Mouse (Mus musculus) CH12.LX (cell line): ENCODE measurements around the gene Ccdc141. TPM values are rescaled to one million over a fixed set of nuclear protein-coding genes. Genes with fewer than 3 reads are reported as not detected.

ENCODE experiments used
- DNase-seq: peaks from one replicate; pipeline ENCODE4 v3.0.0-alpha.2; 2013; ENCODE audit errors: extremely low read depth
- H3K27ac ChIP-seq: 2 replicates; pipeline ENCODE4 v1.5.1; 2012; ENCODE audit warnings: low read depth, mild to moderate bottlenecking, control low read depth, moderate library complexity; ENCODE audit not compliant: insufficient read depth
- H3K27me3 ChIP-seq: replicated peaks from 2 replicates; pipeline ENCODE3; 2012; ENCODE audit warnings: inconsistent platforms
- H3K36me3 ChIP-seq, 2 experiments: replicated peaks in 1 of 2; 2 replicates each; pipeline versions ENCODE3 to v1.6.1; 2012; ENCODE audit warnings: inconsistent platforms in 1 of 2, low read length in 1 of 2, mild to moderate bottlenecking in 1 of 2, mixed read lengths in 1 of 2, moderate library complexity in 1 of 2; ENCODE audit not compliant: control insufficient read depth in 1 of 2, insufficient read depth in 1 of 2
- H3K4me1 ChIP-seq, 2 experiments: 2 replicates each; pipeline ENCODE4 v1.6.1; 2012; ENCODE audit warnings: inconsistent platforms in 1 of 2, moderate library complexity in 1 of 2; ENCODE audit not compliant: insufficient read depth in 2 of 2, control insufficient read depth in 1 of 2
- H3K4me2 ChIP-seq: 2 replicates; pipeline ENCODE4 v1.6.1; 2012; ENCODE audit warnings: low read depth, mild to moderate bottlenecking, control low read depth; ENCODE audit not compliant: poor library complexity, insufficient read depth, severe bottlenecking
- H3K4me3 ChIP-seq, 3 experiments: fragments of 150-350 bp in 1 of 3; sonication (generic) in 1 of 3; replicated peaks in 1 of 3; 2 replicates each; pipeline versions ENCODE3 to v1.5.1; 2011 to 2012; ENCODE audit warnings: low read depth in 2 of 3, low read length in 2 of 3, mild to moderate bottlenecking in 2 of 3, moderate library complexity in 2 of 3, control low read depth in 1 of 3, improper control_type of control experiment in 1 of 3, inconsistent platforms in 1 of 3, mixed read lengths in 1 of 3; ENCODE audit not compliant: poor library complexity in 1 of 3
- H3K79me2 ChIP-seq: replicated peaks from 2 replicates; pipeline ENCODE4 v1.6.1; 2012; ENCODE audit warnings: mild to moderate bottlenecking, moderate library complexity; ENCODE audit not compliant: control insufficient read depth, poor library complexity, insufficient read depth, severe bottlenecking; ENCODE audit errors: extremely low read depth
- H3K9ac ChIP-seq: 2 replicates; pipeline ENCODE4 v1.6.1; 2012; ENCODE audit warnings: low read depth, mild to moderate bottlenecking, control low read depth, moderate library complexity; ENCODE audit not compliant: insufficient read depth
- H3K9me3 ChIP-seq: replicated peaks from 2 replicates; pipeline ENCODE3; 2012; ENCODE audit warnings: low read length, inconsistent platforms, mixed read lengths
- BHLHE40 ChIP-seq: IDR thresholded peaks from 2 replicates; pipeline ENCODE4 v1.6.1; 2011; ENCODE audit warnings: mild to moderate bottlenecking, low read depth, low read length, improper control_type of control experiment
- CHD1 ChIP-seq: IDR thresholded peaks from 2 replicates; pipeline ENCODE4 v1.6.1; 2012; ENCODE audit warnings: low read depth, low read length, improper control_type of control experiment, inconsistent platforms
- CTCF ChIP-seq, 2 experiments: IDR thresholded peaks in 1 of 2; conservative IDR thresholded peaks in 1 of 2; 2 replicates each; pipeline ENCODE4 v1.5.1; 2011 to 2012; ENCODE audit warnings: low read depth in 2 of 2, low read length in 2 of 2, improper control_type of control experiment in 1 of 2, inconsistent platforms in 1 of 2, mild to moderate bottlenecking in 1 of 2, moderate library complexity in 1 of 2
- E2F4 ChIP-seq: IDR thresholded peaks from 2 replicates; pipeline ENCODE4 v1.6.1; 2011; ENCODE audit warnings: low read depth, low read length, improper control_type of control experiment; ENCODE audit not compliant: insufficient replicate concordance
- EP300 ChIP-seq: IDR thresholded peaks from 2 replicates; pipeline ENCODE4 v1.6.1; 2011; ENCODE audit warnings: low read length, improper control_type of control experiment
- HCFC1 ChIP-seq: IDR thresholded peaks from 2 replicates; pipeline ENCODE4 v1.6.1; 2012; ENCODE audit warnings: low read depth, mild to moderate bottlenecking, inconsistent platforms, low read length, improper control_type of control experiment
- IRF4 ChIP-seq: IDR thresholded peaks from 2 replicates; pipeline ENCODE4 v1.6.1; 2014; ENCODE audit warnings: low read depth, mild to moderate bottlenecking, inconsistent platforms, low read length, improper control_type of control experiment
- JUN ChIP-seq: IDR thresholded peaks from 2 replicates; pipeline ENCODE4 v1.6.1; 2011; ENCODE audit warnings: low read depth, mild to moderate bottlenecking, low read length, improper control_type of control experiment, moderate library complexity; ENCODE audit not compliant: insufficient read depth
- JUND ChIP-seq: conservative IDR thresholded peaks from 2 replicates; pipeline ENCODE4 v1.6.1; 2011; ENCODE audit warnings: low read depth, low read length, improper control_type of control experiment
- MAFK ChIP-seq: IDR thresholded peaks from 2 replicates; pipeline ENCODE4 v1.6.1; 2011; ENCODE audit warnings: low read length, improper control_type of control experiment; ENCODE audit not compliant: insufficient replicate concordance
- MAZ ChIP-seq: IDR thresholded peaks from 2 replicates; pipeline ENCODE4 v1.6.1; 2012; ENCODE audit warnings: low read depth, mild to moderate bottlenecking, inconsistent platforms, low read length, improper control_type of control experiment, moderate library complexity
- MXI1 ChIP-seq: IDR thresholded peaks from 2 replicates; pipeline ENCODE4 v1.6.1; 2011; ENCODE audit warnings: mild to moderate bottlenecking, low read depth, low read length, improper control_type of control experiment
- NELFE ChIP-seq: IDR thresholded peaks from 2 replicates; pipeline ENCODE4 v1.6.1; 2011; ENCODE audit warnings: low read depth, low read length, improper control_type of control experiment
- NRF1 ChIP-seq: IDR thresholded peaks from 2 replicates; pipeline ENCODE4 v1.6.1; 2014; ENCODE audit warnings: low read depth, mild to moderate bottlenecking, inconsistent platforms, low read length, improper control_type of control experiment, moderate library complexity
- POLR2AphosphoS2 ChIP-seq: IDR thresholded peaks from 2 replicates; pipeline ENCODE4 v1.6.1; 2011; ENCODE audit warnings: low read depth, low read length, improper control_type of control experiment
- RAD21 ChIP-seq: IDR thresholded peaks from 2 replicates; pipeline ENCODE4 v1.6.1; 2011; ENCODE audit warnings: low read depth, mild to moderate bottlenecking, low read length, improper control_type of control experiment, moderate library complexity
- RCOR1 ChIP-seq: conservative IDR thresholded peaks from 2 replicates; pipeline ENCODE4 v1.6.1; 2012; ENCODE audit warnings: low read depth, mild to moderate bottlenecking, inconsistent platforms, low read length, improper control_type of control experiment
- SIN3A ChIP-seq: IDR thresholded peaks from 2 replicates; pipeline ENCODE4 v1.6.1; 2012; ENCODE audit warnings: low read length, improper control_type of control experiment, inconsistent platforms
- SMC3 ChIP-seq: IDR thresholded peaks from 2 replicates; pipeline ENCODE4 v1.6.1; 2011; ENCODE audit warnings: low read depth, low read length, improper control_type of control experiment
- TCF12 ChIP-seq: IDR thresholded peaks from 2 replicates; pipeline ENCODE4 v1.6.1; 2014; ENCODE audit warnings: low read depth, mild to moderate bottlenecking, inconsistent platforms, low read length, improper control_type of control experiment
- UBTF ChIP-seq: IDR thresholded peaks from 2 replicates; pipeline ENCODE4 v1.6.1; 2012; ENCODE audit warnings: low read depth, mild to moderate bottlenecking, inconsistent platforms, low read length, improper control_type of control experiment, moderate library complexity
- ZC3H11A ChIP-seq: IDR thresholded peaks from 2 replicates; pipeline ENCODE4 v1.6.1; 2012; ENCODE audit warnings: low read depth, mild to moderate bottlenecking, inconsistent platforms, low read length, improper control_type of control experiment
- ZKSCAN1 ChIP-seq: IDR thresholded peaks from 2 replicates; pipeline ENCODE4 v1.6.1; 2012; ENCODE audit warnings: low read depth, inconsistent platforms, low read length, improper control_type of control experiment, borderline replicate concordance
- ZMIZ1 ChIP-seq: IDR thresholded peaks from 2 replicates; pipeline ENCODE4 v1.6.1; 2012; ENCODE audit warnings: low read depth, mild to moderate bottlenecking, inconsistent platforms, low read length, improper control_type of control experiment
- ZNF384 ChIP-seq: IDR thresholded peaks from 2 replicates; pipeline ENCODE4 v1.6.1; 2012; ENCODE audit warnings: low read depth, low read length, improper control_type of control experiment, inconsistent platforms
- dilution Hi-C: fragments of 300-500 bp; cut with MboI; formaldehyde crosslinking; loops from 2 replicates; pipeline ENCODE4 v1.14.3; 2020; ENCODE audit warnings: low sequenced_read_pairs; ENCODE audit not compliant: extremely low pct_unique_long_range_greater_than_20kb, extremely low pct_ligation_motif_present
- in situ Hi-C: fragments of 300-500 bp; cut with MboI; formaldehyde crosslinking; loops from 3 replicates; pipeline ENCODE4 v1.14.3; 2019; ENCODE audit warnings: low sequenced_read_pairs, low pct_ligation_motif_present, low pct_unique_long_range_greater_than_20kb, mixed read lengths
- polyA plus RNA-seq: library from polyadenylated mRNA; unstranded; fragments of >175 nt; gene quantifications from 2 replicates; pipeline ENCODE4 v1.2.1, GENCODE M21; 2012; ENCODE audit warnings: low read depth; ENCODE audit not compliant: insufficient read length
- total RNA-seq, 2 experiments: library from RNA; depleted of rRNA; stranded (reverse); fragments of 300-350 nt in 1 of 2; fragments of >200 nt in 1 of 2; gene quantifications; 2 replicates each; pipeline ENCODE4 v1.2.3; 2012 to 2014

Ccdc141 gene
- total and polyA plus RNA-seq, 3 experiments = not detected

GRCm38 (mm10) chr2:77164662-77165061 is 5.8 kb downstream of the Ccdc141 start:
- no peak overlapping the region for H3K4me3 ChIP-seq
- dilution Hi-C loops (no loop called here), in situ Hi-C loops (no loop called here)
- H3K4me2 ChIP-seq = no peak overlapping the region
- TF ChIP-seq SIN3A (no peak), MXI1 (no peak), JUND (no peak), BHLHE40 (no peak), ZMIZ1 (no peak), IRF4 (no peak), RAD21 (no peak), JUN (no peak), ZNF384 (no peak), CTCF (conservative IDR thresholded peaks at IDR 0.05 in 1 of 2, IDR thresholded peaks at IDR 0.05 in 1 of 2; ENCODE audit: low read depth in 2 of 2, low read length in 2 of 2) (no peak), NELFE (no peak), UBTF (no peak), SMC3 (no peak), MAFK (no peak), TCF12 (no peak), NRF1 (no peak), POLR2AphosphoS2 (no peak), E2F4 (no peak), RCOR1 (no peak), MAZ (no peak)
- no peaks in the 10 kb centered on the region for H3K36me3 ChIP-seq
- H3K9ac ChIP-seq = no peak overlapping the region
- H3K9me3 ChIP-seq = peaks cover 69% of the 10 kb centered on the region
- no peaks in the 10 kb centered on the region for H3K4me1 ChIP-seq
- H3K27ac ChIP-seq = no peak overlapping the region
- H3K79me2 ChIP-seq = no peaks in the 10 kb centered on the region
- no peak for DNase-seq
- no peaks in the 10 kb centered on the region for H3K27me3 ChIP-seq

GRCm38 (mm10) chr2:77163381-77163780 is 7.1 kb downstream of the Ccdc141 start:
- dilution Hi-C loops (no loop called here), in situ Hi-C loops (no loop called here)
- H3K9ac ChIP-seq = no peak overlapping the region
- no peak for DNase-seq
- no peak overlapping the region for H3K27ac ChIP-seq
- TF ChIP-seq ZKSCAN1 = no peak
- no peak for TF ChIP-seq MXI1
- TF ChIP-seq CHD1 = no peak
- TF ChIP-seq BHLHE40 = no peak
- TF ChIP-seq IRF4 = no peak
- no peak for TF ChIP-seq ZC3H11A
- TF ChIP-seq HCFC1 = no peak
- no peak for TF ChIP-seq EP300
- no peak for TF ChIP-seq TCF12
- TF ChIP-seq JUN = no peak
- TF ChIP-seq POLR2AphosphoS2 = no peak
- TF ChIP-seq MAZ = no peak
- TF ChIP-seq NELFE = no peak
- H3K79me2 ChIP-seq = no peaks in the 10 kb centered on the region
- no peaks in the 10 kb centered on the region for H3K4me1 ChIP-seq
- no peaks in the 10 kb centered on the region for H3K27me3 ChIP-seq
- peaks cover 68% of the 10 kb centered on the region for H3K9me3 ChIP-seq
- no peak overlapping the region for H3K4me2 ChIP-seq
- H3K4me3 ChIP-seq = no peak overlapping the region
- H3K36me3 ChIP-seq = no peaks in the 10 kb centered on the region
